Mouse (Mus musculus) ES-Bruce4 (cell line): ENCODE results near the gene Zbtb48. TPM values are rescaled to one million over a fixed set of nuclear protein-coding genes. Genes with fewer than 3 reads are reported as not detected.
"Not testable (repeated sequence)": the region's sequence is repeated elsewhere in the genome, so short reads cannot be mapped to it uniquely, and the experiment has no call there.

Source experiments
- H3K27ac ChIP-seq: 2 replicates; pipeline ENCODE4 v1.5.1; 2012; ENCODE audit warnings: low read length, inconsistent platforms; ENCODE audit not compliant: insufficient read depth
- H3K27me3 ChIP-seq: 2 replicates; pipeline ENCODE4 v1.6.1; 2012; ENCODE audit warnings: mild to moderate bottlenecking, low read length, inconsistent platforms; ENCODE audit not compliant: control insufficient read depth, poor library complexity, insufficient read depth, severe bottlenecking
- H3K36me3 ChIP-seq: 2 replicates; pipeline ENCODE4 v1.6.1; 2012; ENCODE audit warnings: inconsistent platforms, mild to moderate bottlenecking, low read length, moderate library complexity; ENCODE audit not compliant: control insufficient read depth, poor library complexity, insufficient read depth, severe bottlenecking
- H3K4me1 ChIP-seq: one replicate; pipeline ENCODE4 v1.8.1; 2011; ENCODE audit warnings: low read length; ENCODE audit not compliant: control insufficient read depth, insufficient read depth
- H3K4me3 ChIP-seq: 2 replicates; pipeline ENCODE4 v1.5.1; 2011; ENCODE audit warnings: low read depth, mild to moderate bottlenecking, low read length
- H3K9ac ChIP-seq: 2 replicates; pipeline ENCODE4 v1.6.1; 2012; ENCODE audit warnings: low read depth, mild to moderate bottlenecking, inconsistent platforms; ENCODE audit not compliant: poor library complexity, severe bottlenecking
- H3K9me3 ChIP-seq: replicated peaks from 2 replicates; pipeline ENCODE4 v1.6.1; 2012; ENCODE audit warnings: mild to moderate bottlenecking, low read length, inconsistent platforms; ENCODE audit not compliant: control insufficient read depth, poor library complexity, insufficient read depth, severe bottlenecking
- CTCF ChIP-seq: IDR thresholded peaks from one replicate; pipeline ENCODE4 v1.8.1; 2011; ENCODE audit warnings: low read depth, low read length
- EP300 ChIP-seq: IDR thresholded peaks from 2 replicates; pipeline ENCODE4 v1.6.1; 2011; ENCODE audit warnings: low read depth, low read length; ENCODE audit not compliant: insufficient read depth
- POLR2A ChIP-seq: IDR thresholded peaks from one replicate; pipeline ENCODE4 v1.8.1; 2011; ENCODE audit warnings: low read length; ENCODE audit not compliant: insufficient read depth
- polyA plus RNA-seq: library from polyadenylated mRNA; stranded (reverse); fragments of >200 nt; gene quantifications from 2 replicates; pipeline ENCODE4 v1.2.4, GENCODE M21; 2011; ENCODE audit warnings: low read depth; ENCODE audit not compliant: missing spikeins, insufficient read depth, insufficient read length

Zbtb48 gene
- polyA plus RNA-seq, 1 experiment = 13.5 TPM

- not testable (repeated sequence) for H3K9me3 ChIP-seq
These were observed 9.0 kb upstream of the Zbtb48 start for GRCm38 (mm10) chr4:152036464-152036863.

DNA sequence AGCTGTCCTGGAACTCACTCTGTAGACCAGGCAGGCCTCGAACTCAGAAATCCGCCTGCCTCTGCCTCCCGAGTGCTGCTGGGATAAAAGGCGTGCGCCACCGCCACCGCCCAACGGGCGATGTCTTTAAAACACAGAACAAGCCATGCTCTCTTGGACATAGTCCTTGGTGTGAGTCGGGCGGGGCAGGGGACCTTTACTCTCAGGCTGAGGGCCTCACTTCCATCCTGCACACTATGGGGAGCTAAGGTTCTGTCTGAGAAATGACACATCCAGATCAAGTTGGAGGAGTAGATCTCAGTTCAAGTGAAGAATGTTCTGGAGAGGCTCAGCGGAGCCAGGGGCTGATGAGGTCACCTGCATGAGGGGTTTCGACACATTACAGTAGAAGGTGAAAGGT lies 5.5 kb upstream of the Zbtb48 start:
- H3K27me3 ChIP-seq = no peaks in the 10 kb centered on the region
- H3K9ac ChIP-seq = no peak overlapping the region
- no peak for TF ChIP-seq POLR2A
- TF ChIP-seq EP300 = no peak
- no peak for TF ChIP-seq CTCF
- H3K4me1 ChIP-seq = peaks cover 2% of the 10 kb centered on the region
- H3K4me3 ChIP-seq = no peak overlapping the region
- no peaks in the 10 kb centered on the region for H3K36me3 ChIP-seq
- H3K27ac ChIP-seq = no peak overlapping the region
- H3K9me3 ChIP-seq = no peaks in the 10 kb centered on the region

More at GRCm38 (mm10) chr4:152036464-152036863, 9.0 kb upstream of the Zbtb48 start:
- peak; percentile 33 for TF ChIP-seq CTCF
- not testable (repeated sequence) for H3K4me1 ChIP-seq, H3K4me3 ChIP-seq, H3K27me3 ChIP-seq, H3K9ac ChIP-seq, H3K27ac ChIP-seq, H3K36me3 ChIP-seq

GRCm38 (mm10) chr4:152029997-152030396 lies 2.5 kb upstream of the Zbtb48 start:
- Histone ChIP-seq H3K4me3 (no peak overlapping the region), H3K27ac (no peak overlapping the region), H3K36me3 (no peaks in the 10 kb centered on the region), H3K9me3 (no peaks in the 10 kb centered on the region), H3K4me1 (peaks cover 2% of the 10 kb centered on the region), H3K27me3 (no peaks in the 10 kb centered on the region), H3K9ac (no peak overlapping the region)
- TF ChIP-seq POLR2A (no peak), CTCF (peak; percentile 20)

DNA sequence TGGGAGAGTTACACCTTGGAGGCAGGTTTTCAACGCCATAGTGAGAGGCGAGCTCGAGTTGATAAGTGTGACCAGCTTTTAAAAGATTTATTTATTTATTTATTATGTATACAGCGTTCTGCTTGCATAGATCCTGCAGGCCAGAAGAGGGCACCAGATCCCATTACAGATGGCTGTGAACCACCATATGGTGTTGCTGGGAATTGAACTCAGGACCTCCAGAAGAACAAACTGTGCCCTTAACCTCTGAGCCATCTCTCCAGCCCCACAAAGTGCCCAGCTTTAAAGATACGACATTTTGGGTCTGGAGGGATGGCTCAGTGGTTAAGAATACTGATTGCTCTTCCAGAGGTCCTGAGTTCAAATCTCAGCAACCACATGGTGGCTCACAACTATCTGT lies 1.6 kb upstream of the Zbtb48 start:
- peaks cover 2% of the 10 kb centered on the region for H3K4me1 ChIP-seq
- H3K9ac ChIP-seq = no peak overlapping the region
- H3K36me3 ChIP-seq = no peaks in the 10 kb centered on the region
- H3K27me3 ChIP-seq = no peaks in the 10 kb centered on the region
- H3K4me3 ChIP-seq = no peak overlapping the region
- TF ChIP-seq CTCF (peak; percentile 12), EP300 (no peak), POLR2A (no peak)
- no peak overlapping the region for H3K27ac ChIP-seq
- H3K9me3 ChIP-seq = no peaks in the 10 kb centered on the region

DNA sequence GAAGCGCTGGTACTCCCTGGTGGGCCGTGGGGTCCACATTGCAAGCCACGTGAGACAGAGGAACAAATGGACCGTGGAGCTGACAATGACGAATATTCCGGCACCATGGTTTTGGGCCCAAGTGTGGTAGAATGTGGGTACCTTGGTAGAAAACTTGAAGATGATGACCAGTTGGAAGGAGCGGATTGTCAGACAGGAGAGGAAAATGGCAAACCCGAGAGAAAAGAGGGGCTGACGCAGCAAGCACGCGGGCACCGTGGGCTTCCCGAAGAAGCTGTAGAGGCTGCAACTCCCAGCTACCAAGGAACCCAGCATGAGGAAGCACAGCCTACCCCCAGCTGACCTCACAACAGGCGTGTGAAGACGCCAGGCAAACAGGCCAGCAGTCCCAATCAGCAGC lies 985 bp upstream of the Zbtb48 start:
- H3K9ac ChIP-seq = 0 out of 2 replicates have a peak overlapping the region, but pooled peaks have one; percentile 2
- no peaks in the 10 kb centered on the region for H3K36me3 ChIP-seq
- H3K27ac ChIP-seq = no peak overlapping the region
- H3K4me3 ChIP-seq = no peak overlapping the region
- H3K4me1 ChIP-seq = peaks cover 2% of the 10 kb centered on the region
- no peak for TF ChIP-seq POLR2A
- no peak for TF ChIP-seq EP300
- TF ChIP-seq CTCF = no peak
- H3K27me3 ChIP-seq = no peaks in the 10 kb centered on the region
- no peaks in the 10 kb centered on the region for H3K9me3 ChIP-seq

GRCm38 (mm10) chr4:152026751-152027508 lies 541 bp downstream of the Zbtb48 start:
- TF ChIP-seq POLR2A = no peak
- TF ChIP-seq EP300 = no peak
- TF ChIP-seq CTCF = no peak
- H3K36me3 ChIP-seq = no peaks in the 10 kb centered on the region
- no peaks in the 10 kb centered on the region for H3K27me3 ChIP-seq
- H3K4me3 ChIP-seq = peak overlapping the region; percentile 68
- no peaks in the 10 kb centered on the region for H3K9me3 ChIP-seq
- no peak overlapping the region for H3K27ac ChIP-seq
- peaks cover 2% of the 10 kb centered on the region for H3K4me1 ChIP-seq
- peak overlapping the region; percentile 63 for H3K9ac ChIP-seq
